Mouse (Mus musculus) right cerebral cortex, adult 18-20 months (tissue): ENCODE results near the gene Foxd4.

ENCODE experiments used
- DNase-seq: peaks from one replicate; pipeline ENCODE4 v3.0.0; 2022; ENCODE audit warnings: mixed read lengths

Gene Foxd4

GRCm38 (mm10) chr19:24873873-24874272 lies 27.1 kb downstream of the Foxd4 start:
- DNase-seq, result no peak

- DNase-seq, result peak; percentile 53
Observed at GRCm38 (mm10) chr19:24871037-24871635, 29.9 kb downstream of the Foxd4 start.

- DNase-seq, result no peak
Observed at GRCm38 (mm10) chr19:24865436-24865835, 35.6 kb downstream of the Foxd4 start.

- DNase-seq, result no peak
Observed at GRCm38 (mm10) chr19:24861612-24862451, 39.2 kb downstream of the Foxd4 start, which contains the start of gene Pgm5. TSS of gene Pgm5 (minus strand) at chr19:24861855.

GRCm38 (mm10) chr19:24861276-24861611 lies 39.8 kb downstream of the Foxd4 start:
- DNase-seq, result no peak

- DNase-seq, result no peak
Observed at GRCm38 (mm10) chr19:24851456-24852315, 49.3 kb downstream of the Foxd4 start.
